In genomic region chr4:91556959-91557358, GRCm38 (mm10) we compare ENCODE assay signal across 31 mouse cellular contexts.
DNase-seq lines count a peak whose midpoint lies in the region; ATAC-seq and TF ChIP-seq lines count a peak whose summit lies in the region.
"Had no signal": no experiment of that assay in that cellular context is flagged by ENCODE, and none has a peak within 500 bp of the region (broad histone marks: within the 10 kb centered on the region; RNA-seq: fewer than 3 reads in every experiment).

No protein-coding gene starts in this region.

- H3K27me3 ChIP-seq in hindbrain, embryonic 11.5 days (ENCODE audit: control insufficient read depth, insufficient read depth, low read length) = no peaks in the 10 kb centered on the region
- H3K27me3 ChIP-seq in hindbrain, embryonic 12.5 days = no peaks in the 10 kb centered on the region
- no peaks in the 10 kb centered on the region for H3K27me3 ChIP-seq in neural tube, embryonic 13.5 days
- H3K27me3 ChIP-seq: embryonic facial prominence, embryonic 13.5 days; kidney, embryonic 15.5 days; limb, embryonic 12.5 days; liver, embryonic 15.5 days; midbrain, embryonic 12.5 days; Patski had no signal

- no peaks in the 10 kb centered on the region for H3K4me1 ChIP-seq in hindbrain, embryonic 11.5 days (replicated peaks; ENCODE audit: control insufficient read depth, insufficient read depth, low read length)
- no peaks in the 10 kb centered on the region for H3K4me1 ChIP-seq in hindbrain, embryonic 12.5 days
- no peaks in the 10 kb centered on the region for H3K4me1 ChIP-seq in neural tube, embryonic 13.5 days (replicated peaks)
- H3K4me1 ChIP-seq: embryonic facial prominence, embryonic 13.5 days; kidney, embryonic 15.5 days; limb, embryonic 12.5 days; liver, embryonic 15.5 days; midbrain, embryonic 12.5 days had no signal

- no peaks in the 10 kb centered on the region for H3K36me3 ChIP-seq in hindbrain, embryonic 11.5 days (ENCODE audit: control insufficient read depth, insufficient read depth, low read length)
- no peaks in the 10 kb centered on the region for H3K36me3 ChIP-seq in hindbrain, embryonic 12.5 days
- H3K36me3 ChIP-seq in neural tube, embryonic 13.5 days = no peaks in the 10 kb centered on the region
- H3K36me3 ChIP-seq: embryonic facial prominence, embryonic 13.5 days; kidney, embryonic 15.5 days; limb, embryonic 12.5 days; liver, embryonic 15.5 days; midbrain, embryonic 12.5 days had no signal

- TF ChIP-seq CTCF in brain, embryonic 14.5 days (IDR thresholded peaks at IDR 0.05; ENCODE audit: borderline replicate concordance, extremely low read depth, insufficient read depth, insufficient read length) = no peak

- no peak overlapping the region for H3K4me2 ChIP-seq in hindbrain, embryonic 11.5 days (replicated peaks; ENCODE audit: low read depth, low read length)
- H3K4me2 ChIP-seq in hindbrain, embryonic 12.5 days (replicated peaks) = no peak overlapping the region
- no peak overlapping the region for H3K4me2 ChIP-seq in neural tube, embryonic 13.5 days
- H3K4me2 ChIP-seq: embryonic facial prominence, embryonic 13.5 days; heart, embryonic 11.5 days; kidney, embryonic 15.5 days; limb, embryonic 12.5 days; liver, embryonic 15.5 days; lung, embryonic 14.5 days; midbrain, embryonic 12.5 days had no signal

- no peak overlapping the region for H3K4me3 ChIP-seq in hindbrain, embryonic 11.5 days (ENCODE audit: low read depth, low read length)
- no peak overlapping the region for H3K4me3 ChIP-seq in hindbrain, embryonic 12.5 days
- no peak overlapping the region for H3K4me3 ChIP-seq in neural tube, embryonic 13.5 days
- H3K4me3 ChIP-seq: embryonic facial prominence, embryonic 13.5 days; erythroblast, embryonic 14.5 days; gastrocnemius, adult 2 months; kidney, embryonic 15.5 days; layer of hippocampus, adult 2 months; left cerebral cortex, adult 2 months; limb, embryonic 12.5 days; liver, embryonic 15.5 days; midbrain, embryonic 12.5 days had no signal

- DNase-seq in hindbrain, embryonic 11.5 days (ENCODE audit: low spot score) = no peak
- no peak for DNase-seq in neural tube, embryonic 10.5 days (ENCODE audit: extremely low spot score, low spot score)
- DNase-seq in brain, embryonic 14.5 days (ENCODE audit: low read depth) = peak; percentile 12
- no peak for DNase-seq in testis, postnatal 10 days (ENCODE audit: low spot score)
- DNase-seq in thymus, postnatal 4 days = no peak
- DNase-seq: adrenal gland, postnatal 14 days; cerebellum, adult 11-12 months; gastrocnemius, adult 2 months; gastrocnemius, postnatal 36 days; heart, adult 18-20 months; heart, postnatal 4 days; kidney, adult 18-20 months; kidney, postnatal 25 days; lung, embryonic 14.5 days; lung, postnatal 14 days; right cerebral cortex, adult 18-20 months; right cerebral cortex, postnatal 4 days; thymus, postnatal 25 days had no signal

- H3K9me3 ChIP-seq in hindbrain, embryonic 11.5 days (ENCODE audit: control insufficient read depth, low read length) = no peaks in the 10 kb centered on the region
- H3K9me3 ChIP-seq in hindbrain, embryonic 12.5 days (replicated peaks) = no peaks in the 10 kb centered on the region
- no peaks in the 10 kb centered on the region for H3K9me3 ChIP-seq in neural tube, embryonic 13.5 days
- H3K9me3 ChIP-seq: embryonic facial prominence, embryonic 13.5 days; kidney, embryonic 15.5 days; limb, embryonic 12.5 days; liver, embryonic 15.5 days; midbrain, embryonic 12.5 days had no signal

- no peak for TF ChIP-seq POLR2A in brain, embryonic 14.5 days (IDR thresholded peaks at IDR 0.05; ENCODE audit: borderline replicate concordance, extremely low read depth, insufficient read depth, insufficient read length, poor library complexity, severe bottlenecking)

- no peak overlapping the region for H3K9ac ChIP-seq in hindbrain, embryonic 11.5 days (ENCODE audit: low read depth, low read length)
- no peak overlapping the region for H3K9ac ChIP-seq in hindbrain, embryonic 12.5 days
- no peak overlapping the region for H3K9ac ChIP-seq in neural tube, embryonic 13.5 days
- H3K9ac ChIP-seq: embryonic facial prominence, embryonic 13.5 days; kidney, embryonic 15.5 days; limb, embryonic 12.5 days; liver, embryonic 15.5 days; lung, embryonic 14.5 days; midbrain, embryonic 12.5 days had no signal

- peak; percentile 40; the same call in 1 of the 2 replicates for ATAC-seq in hindbrain, embryonic 11.5 days (ENCODE audit: low FRiP score)
- no peak for ATAC-seq in hindbrain, embryonic 12.5 days (ENCODE audit: low FRiP score)
- ATAC-seq in neural tube, embryonic 13.5 days (ENCODE audit: low read depth) = no peak
- ATAC-seq in megakaryocyte-erythroid progenitor cell, adult 5-6 weeks (replicated peaks; ENCODE audit: low FRiP score, low TSS enrichment, poor library complexity, severe bottlenecking) = no peak
- ATAC-seq: Patski had no signal

- WGBS in hindbrain, embryonic 11.5 days = 66% methylated on average over 4 of the region's 4 CpGs
- 61% methylated on average over 4 of the region's 4 CpGs for WGBS in hindbrain, embryonic 12.5 days
- WGBS in neural tube, embryonic 13.5 days = 54% methylated on average over 4 of the region's 4 CpGs

- H3K27ac ChIP-seq in hindbrain, embryonic 11.5 days (ENCODE audit: low read depth, low read length) = no peak overlapping the region
- H3K27ac ChIP-seq in hindbrain, embryonic 12.5 days = no peak overlapping the region
- H3K27ac ChIP-seq in neural tube, embryonic 13.5 days (replicated peaks) = peak overlapping the region; percentile 33; the same call in 1 of the 2 replicates
- H3K27ac ChIP-seq: embryonic facial prominence, embryonic 13.5 days; gastrocnemius, adult 2 months; kidney, embryonic 15.5 days; layer of hippocampus, adult 2 months; left cerebral cortex, adult 2 months; limb, embryonic 12.5 days; liver, embryonic 15.5 days; midbrain, embryonic 12.5 days had no signal
